Comparison of ENCODE assay signal across 14 mouse cellular contexts in the genomic region with DNA sequence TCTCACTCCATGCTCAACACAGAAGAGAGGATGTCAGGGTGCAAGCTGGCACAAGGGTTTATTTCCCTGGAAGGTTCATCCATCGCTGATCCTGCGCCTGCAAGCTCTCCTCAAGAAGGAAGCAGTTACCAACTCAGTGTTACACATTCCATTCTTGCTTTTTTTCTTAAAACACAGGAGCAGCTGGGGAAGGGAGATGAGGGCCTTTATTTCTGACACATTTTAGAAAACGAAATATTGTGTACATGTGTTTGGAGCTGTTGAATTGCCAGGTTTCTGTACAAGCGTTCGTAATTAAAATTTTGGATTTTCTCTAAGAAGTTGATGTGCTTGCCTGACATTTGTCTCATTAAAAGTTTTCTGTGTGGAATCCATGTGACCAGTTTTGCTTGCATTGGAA.
DNase-seq lines count a peak whose midpoint lies in the region; ATAC-seq and TF ChIP-seq lines count a peak whose summit lies in the region.
"Had no signal": no experiment of that assay in that cellular context is flagged by ENCODE, and none has a peak within 500 bp of the region (broad histone marks: within the 10 kb centered on the region; RNA-seq: fewer than 3 reads in every experiment).

No protein-coding gene starts in this region.

- 82% methylated on average over 5 of the region's 5 CpGs for WGBS in cerebellum, adult 2 months
- 75% methylated on average over 5 of the region's 5 CpGs for WGBS in heart, embryonic 13.5 days
- WGBS in heart, adult 2 months, result 90% methylated on average over 5 of the region's 5 CpGs
- WGBS in kidney, embryonic 16.5 days, result 89% methylated on average over 5 of the region's 5 CpGs

- no peak overlapping the region for H3K4me3 ChIP-seq in cerebellum, adult 2 months (replicated peaks; ENCODE audit: insufficient read depth, low read depth, low read length)
- H3K4me3 ChIP-seq in heart, embryonic 13.5 days, result no peak overlapping the region
- no peak overlapping the region for H3K4me3 ChIP-seq in heart, adult 2 months
- H3K4me3 ChIP-seq in kidney, embryonic 16.5 days (ENCODE audit: low read length), result no peak overlapping the region

- no peak for TF ChIP-seq EP300 in heart, adult 2 months (IDR thresholded peaks at IDR 0.05; ENCODE audit: insufficient read depth, low read depth, low read length)

- peaks cover 40% of the 10 kb centered on the region for H3K36me3 ChIP-seq in heart, embryonic 13.5 days
- H3K36me3 ChIP-seq in heart, adult 2 months (ENCODE audit: control insufficient read depth, insufficient read depth, low read length), result peaks cover 21% of the 10 kb centered on the region
- peaks cover 20% of the 10 kb centered on the region for H3K36me3 ChIP-seq in kidney, embryonic 16.5 days (ENCODE audit: insufficient read depth, low read length)

- ATAC-seq in heart, embryonic 13.5 days (ENCODE audit: extremely low read depth, insufficient number of reproducible peaks, low FRiP score, low TSS enrichment), result no peak
- ATAC-seq in kidney, embryonic 16.5 days (ENCODE audit: low FRiP score, low TSS enrichment), result no peak

- no peak overlapping the region for H3K4me2 ChIP-seq in heart, embryonic 13.5 days
- no peak overlapping the region for H3K4me2 ChIP-seq in kidney, embryonic 16.5 days (replicated peaks; ENCODE audit: low read depth, low read length)
- H3K4me2 ChIP-seq: liver, embryonic 11.5 days had no signal

- no peaks in the 10 kb centered on the region for H3K9me3 ChIP-seq in heart, embryonic 13.5 days
- no peaks in the 10 kb centered on the region for H3K9me3 ChIP-seq in kidney, embryonic 16.5 days (ENCODE audit: low read length)

- TF ChIP-seq POLR2A in cerebellum, adult 2 months (IDR thresholded peaks at IDR 0.05; ENCODE audit: borderline replicate concordance, insufficient read depth, low read length), result no peak
- TF ChIP-seq POLR2A in heart, adult 2 months (IDR thresholded peaks at IDR 0.05; ENCODE audit: insufficient read depth, low read depth, low read length), result no peak

- intact Hi-C loops in heart, adult 2 months (cut with DNase I), result no loop called here

- no peak overlapping the region for H3K9ac ChIP-seq in heart, embryonic 13.5 days
- H3K9ac ChIP-seq in heart, adult 2 months (ENCODE audit: low read depth, low read length), result no peak overlapping the region
- no peak overlapping the region for H3K9ac ChIP-seq in kidney, embryonic 16.5 days (replicated peaks; ENCODE audit: low read length)

- H3K79me2 ChIP-seq in heart, adult 2 months (replicated peaks; ENCODE audit: control insufficient read depth, insufficient read depth, low read length), result no peaks in the 10 kb centered on the region

- peaks cover 18% of the 10 kb centered on the region for H3K4me1 ChIP-seq in cerebellum, adult 2 months (ENCODE audit: control insufficient read depth, insufficient read depth, low read length)
- H3K4me1 ChIP-seq in heart, embryonic 13.5 days, result peaks cover 63% of the 10 kb centered on the region
- peaks cover 25% of the 10 kb centered on the region for H3K4me1 ChIP-seq in heart, adult 2 months (ENCODE audit: control insufficient read depth, insufficient read depth, low read length)
- H3K4me1 ChIP-seq in kidney, embryonic 16.5 days (ENCODE audit: insufficient read depth, low read length), result peaks cover 37% of the 10 kb centered on the region

- peak in 1 of 2 experiments; percentile 19 for DNase-seq in cerebellum, adult 2 months
- DNase-seq in cerebellum, postnatal 14 days, result no peak
- DNase-seq in heart, adult 2 months, result no peak
- DNase-seq in kidney, postnatal 36 days, result no peak
- peak; percentile 27 for DNase-seq in brain, adult 2 months (ENCODE audit: low read depth, low spot score)
- no peak for DNase-seq in left cerebral cortex, adult 9 months (ENCODE audit: low spot score in 2 of 2)
- DNase-seq: adrenal gland, adult 8-10 months; cerebellum, adult 8-10 months; lung, postnatal 10 days; retina, postnatal 1 day; thymus, postnatal 14 days had no signal

- H3K27me3 ChIP-seq in cerebellum, adult 2 months (ENCODE audit: control insufficient read depth, insufficient read depth, low read length), result no peaks in the 10 kb centered on the region
- no peaks in the 10 kb centered on the region for H3K27me3 ChIP-seq in heart, embryonic 13.5 days (replicated peaks)
- no peaks in the 10 kb centered on the region for H3K27me3 ChIP-seq in heart, adult 2 months (ENCODE audit: control insufficient read depth, insufficient read depth, low read length)
- no peaks in the 10 kb centered on the region for H3K27me3 ChIP-seq in kidney, embryonic 16.5 days (ENCODE audit: insufficient read depth, low read length)

- 0 out of 2 replicates have a peak overlapping the region, but pooled peaks have one; percentile 34 for H3K27ac ChIP-seq in cerebellum, adult 2 months (ENCODE audit: insufficient read depth, low read length)
- peak overlapping the region; percentile 92 for H3K27ac ChIP-seq in heart, embryonic 13.5 days (replicated peaks)
- no peak overlapping the region; the same call in 1 of the 2 replicates for H3K27ac ChIP-seq in heart, adult 2 months
- 0 out of 2 replicates have a peak overlapping the region, but pooled peaks have one; percentile 4 for H3K27ac ChIP-seq in kidney, embryonic 16.5 days (ENCODE audit: low read length)

- TF ChIP-seq CTCF in cerebellum, adult 2 months (IDR thresholded peaks at IDR 0.05; ENCODE audit: borderline replicate concordance, insufficient read depth, low read depth, low read length), result no peak
- no peak for TF ChIP-seq CTCF in heart, adult 2 months (IDR thresholded peaks at IDR 0.05)
